Mouse (Mus musculus) midbrain, embryonic 13.5 days (tissue): ENCODE results near the gene Ica1. TPM values are rescaled to one million over a fixed set of nuclear protein-coding genes. Genes with fewer than 3 reads are reported as not detected.

Experiments
- ATAC-seq: fragments of 200-750 bp; cut with Nextera tagmentation; 2 replicates; pipeline ENCODE4 v1.8.0; 2017; ENCODE audit warnings: mild to moderate bottlenecking, moderate TSS enrichment, moderate library complexity
- H3K27ac ChIP-seq: fragments of 300-500 bp; sonication (generic); 2 replicates; pipeline ENCODE4 v1.5.1; 2015; ENCODE audit warnings: inconsistent platforms, mild to moderate bottlenecking, moderate library complexity
- H3K27me3 ChIP-seq: fragments of 300-500 bp; sonication (generic); 2 replicates; pipeline ENCODE4 v1.6.1; 2015; ENCODE audit warnings: mild to moderate bottlenecking, inconsistent platforms
- H3K36me3 ChIP-seq: fragments of 300-500 bp; sonication (generic); 2 replicates; pipeline ENCODE4 v1.6.1; 2015; ENCODE audit warnings: mild to moderate bottlenecking, inconsistent platforms
- H3K4me1 ChIP-seq: fragments of 300-500 bp; sonication (generic); replicated peaks from 2 replicates; pipeline ENCODE4 v1.6.1; 2015; ENCODE audit warnings: inconsistent platforms
- H3K4me2 ChIP-seq: fragments of 300-500 bp; sonication (generic); replicated peaks from 2 replicates; pipeline ENCODE4 v1.6.1; 2015; ENCODE audit warnings: moderate library complexity, mild to moderate bottlenecking, inconsistent platforms
- H3K4me3 ChIP-seq: fragments of 300-500 bp; sonication (generic); replicated peaks from 2 replicates; pipeline ENCODE4 v1.5.1; 2015; ENCODE audit warnings: mild to moderate bottlenecking, inconsistent platforms
- H3K9ac ChIP-seq: fragments of 300-500 bp; sonication (generic); replicated peaks from 2 replicates; pipeline ENCODE4 v1.6.1; 2015; ENCODE audit warnings: mild to moderate bottlenecking, inconsistent platforms
- H3K9me3 ChIP-seq: fragments of 300-500 bp; sonication (generic); 2 replicates; pipeline ENCODE4 v1.6.1; 2016; ENCODE audit warnings: mild to moderate bottlenecking, inconsistent platforms
- WGBS: fragments of 180-500 bp; shearing (Covaris S2); methylation state at CpG from one replicate; pipeline ENCODE4 v1.1.7; 2015; 5-methylcytosine and 5-hydroxymethylcytosine counted together
- polyA plus RNA-seq: library from polyadenylated mRNA; unstranded; fragments of >200 nt; fragmentation: Nextera tagmentation; extraction: Ambion mirVana; gene quantifications from 2 replicates; pipeline ENCODE4 v1.2.1, GENCODE M21; 2015

Ica1 gene
- polyA plus RNA-seq, 1 experiment from 2014 or later: 36.9 TPM

DNA sequence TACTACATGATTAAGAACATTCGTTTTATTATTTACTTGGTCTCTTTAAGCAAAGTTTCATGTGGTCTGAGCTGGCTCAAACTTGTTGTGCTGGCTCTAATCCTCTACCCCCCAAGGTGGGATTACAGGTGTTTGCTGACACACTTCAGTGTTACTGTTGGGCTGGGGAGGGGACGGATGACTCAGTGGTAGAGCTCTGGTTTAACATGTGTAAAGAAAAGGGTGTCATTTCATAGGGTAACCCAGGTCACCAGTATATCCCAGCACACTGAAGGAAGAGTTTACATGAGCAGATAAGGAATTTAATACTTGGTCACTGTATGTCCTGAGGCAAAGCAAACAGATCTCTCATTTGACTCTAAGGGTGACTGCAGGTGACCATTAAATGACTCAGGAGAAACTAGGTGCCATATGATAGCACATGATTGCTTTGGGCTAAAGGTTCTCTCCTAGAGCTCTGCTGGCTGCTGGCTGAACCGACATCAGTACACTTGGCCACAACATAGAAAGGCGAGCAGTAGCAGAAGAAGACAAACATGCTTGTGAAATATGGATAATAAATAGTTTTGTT lies 128.9 kb downstream of the Ica1 start:
- Histone ChIP-seq H3K27me3 (no peaks in the 10 kb centered on the region), H3K4me2 (no peak overlapping the region), H3K9me3 (no peaks in the 10 kb centered on the region), H3K4me3 (no peak overlapping the region), H3K4me1 (peaks cover 9% of the 10 kb centered on the region; the same call in 1 of the 2 replicates), H3K9ac (no peak overlapping the region), H3K27ac (no peak overlapping the region), H3K36me3 (no peaks in the 10 kb centered on the region)
- 64% methylated on average over 4 of the region's 4 CpGs for WGBS
- ATAC-seq: no peak

GRCm38 (mm10) chr6:8648185-8648901 lies 129.9 kb downstream of the Ica1 start:
- Histone ChIP-seq H3K4me2 (no peak overlapping the region), H3K27me3 (no peaks in the 10 kb centered on the region), H3K4me1 (peaks cover 9% of the 10 kb centered on the region; the same call in 1 of the 2 replicates), H3K27ac (no peak overlapping the region), H3K36me3 (no peaks in the 10 kb centered on the region), H3K4me3 (no peak overlapping the region), H3K9me3 (no peaks in the 10 kb centered on the region), H3K9ac (no peak overlapping the region)
- 80% methylated on average over 10 of the region's 10 CpGs for WGBS
- ATAC-seq: no peak

- no peak overlapping the region for H3K4me3 ChIP-seq
- H3K36me3 ChIP-seq: no peaks in the 10 kb centered on the region
- no peaks in the 10 kb centered on the region for H3K27me3 ChIP-seq
- H3K4me1 ChIP-seq: peaks cover 9% of the 10 kb centered on the region; the same call in 1 of the 2 replicates
- no peaks in the 10 kb centered on the region for H3K9me3 ChIP-seq
- H3K4me2 ChIP-seq: no peak overlapping the region
- ATAC-seq: no peak
- no peak overlapping the region for H3K9ac ChIP-seq
- no peak overlapping the region for H3K27ac ChIP-seq
- WGBS: 90% methylated on average over 7 of the region's 7 CpGs
Observed at GRCm38 (mm10) chr6:8647513-8648184, 130.6 kb downstream of the Ica1 start.

GRCm38 (mm10) chr6:8645708-8646107 lies 132.6 kb downstream of the Ica1 start:
- H3K9ac ChIP-seq: no peak overlapping the region
- no peaks in the 10 kb centered on the region for H3K36me3 ChIP-seq
- no peak overlapping the region for H3K27ac ChIP-seq
- peaks cover 9% of the 10 kb centered on the region for H3K4me1 ChIP-seq
- no peaks in the 10 kb centered on the region for H3K9me3 ChIP-seq
- no peak overlapping the region for H3K4me3 ChIP-seq
- no peak overlapping the region for H3K4me2 ChIP-seq
- peak; percentile 64; the same call in 1 of the 2 replicates for ATAC-seq
- WGBS: 44% methylated on average over 2 of the region's 2 CpGs
- no peaks in the 10 kb centered on the region for H3K27me3 ChIP-seq

GRCm38 (mm10) chr6:8644703-8645102 lies 133.6 kb downstream of the Ica1 start:
- H3K27me3 ChIP-seq: no peaks in the 10 kb centered on the region
- H3K4me1 ChIP-seq: peaks cover 9% of the 10 kb centered on the region
- no peak overlapping the region for H3K4me3 ChIP-seq
- no peak overlapping the region for H3K4me2 ChIP-seq
- no peaks in the 10 kb centered on the region for H3K9me3 ChIP-seq
- ATAC-seq: no peak
- no peaks in the 10 kb centered on the region for H3K36me3 ChIP-seq
- H3K9ac ChIP-seq: no peak overlapping the region
- WGBS: 83% methylated on average over 10 of the region's 10 CpGs
- no peak overlapping the region for H3K27ac ChIP-seq

DNA sequence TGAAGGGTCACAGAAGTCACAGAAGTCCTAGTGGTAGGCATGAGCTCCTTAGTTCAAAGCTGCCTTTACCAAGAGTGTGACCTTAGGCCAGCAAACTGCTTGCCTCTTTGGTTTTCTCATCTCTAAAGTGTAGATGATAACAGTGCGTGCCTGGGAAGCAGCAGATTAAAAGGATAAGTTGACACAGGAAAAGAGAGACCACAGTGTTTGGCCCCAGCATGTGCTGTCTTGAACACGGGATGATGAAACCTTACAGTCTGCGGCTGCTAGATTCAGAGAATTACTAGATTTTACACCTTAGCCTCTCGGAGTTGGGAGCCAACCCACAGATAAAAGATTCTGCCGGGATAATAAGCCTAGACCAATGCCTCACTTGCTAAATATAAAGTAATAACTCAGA lies 137.4 kb downstream of the Ica1 start:
- ATAC-seq: no peak
- WGBS: 88% methylated on average over 5 of the region's 5 CpGs
- H3K27ac ChIP-seq: no peak overlapping the region
- no peaks in the 10 kb centered on the region for H3K36me3 ChIP-seq
- no peak overlapping the region for H3K9ac ChIP-seq
- no peak overlapping the region for H3K4me3 ChIP-seq
- H3K4me2 ChIP-seq: no peak overlapping the region
- H3K4me1 ChIP-seq: peaks cover 9% of the 10 kb centered on the region
- H3K27me3 ChIP-seq: no peaks in the 10 kb centered on the region
- no peaks in the 10 kb centered on the region for H3K9me3 ChIP-seq

GRCm38 (mm10) chr6:8639526-8639925 lies 138.8 kb downstream of the Ica1 start:
- H3K27me3 ChIP-seq: no peaks in the 10 kb centered on the region
- no peak overlapping the region for H3K27ac ChIP-seq
- no peaks in the 10 kb centered on the region for H3K36me3 ChIP-seq
- WGBS: 85% methylated on average over 2 of the region's 2 CpGs
- no peak overlapping the region for H3K4me3 ChIP-seq
- ATAC-seq: no peak
- no peak overlapping the region for H3K4me2 ChIP-seq
- H3K4me1 ChIP-seq: no peaks in the 10 kb centered on the region; the same call in 1 of the 2 replicates
- no peaks in the 10 kb centered on the region for H3K9me3 ChIP-seq
- H3K9ac ChIP-seq: no peak overlapping the region

DNA sequence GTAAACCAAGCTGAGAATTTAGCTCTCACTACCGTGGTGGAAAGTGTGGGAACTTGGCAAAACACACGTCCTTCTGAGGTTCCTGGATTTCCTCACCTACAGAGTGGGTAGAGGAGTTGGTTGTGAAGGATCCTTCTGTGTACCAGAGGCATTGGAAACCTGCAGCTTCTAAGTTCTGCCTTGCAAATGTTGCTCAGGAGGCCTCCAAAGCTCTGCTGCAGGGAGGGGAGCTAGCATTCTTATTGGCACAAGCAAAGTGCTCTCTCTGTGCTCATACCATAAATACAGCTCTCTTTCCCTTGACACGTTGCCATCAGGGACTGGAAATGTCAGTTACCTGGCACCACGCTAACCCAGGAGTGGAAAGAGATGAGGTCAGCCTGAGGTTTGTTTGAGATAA lies 139.4 kb downstream of the Ica1 start:
- no peak overlapping the region for H3K4me3 ChIP-seq
- no peak overlapping the region for H3K27ac ChIP-seq
- ATAC-seq: no peak
- 86% methylated on average over 4 of the region's 4 CpGs for WGBS
- no peaks in the 10 kb centered on the region for H3K36me3 ChIP-seq
- no peaks in the 10 kb centered on the region for H3K27me3 ChIP-seq
- H3K4me2 ChIP-seq: no peak overlapping the region
- no peak overlapping the region for H3K9ac ChIP-seq
- no peaks in the 10 kb centered on the region for H3K9me3 ChIP-seq
- H3K4me1 ChIP-seq: no peaks in the 10 kb centered on the region; the same call in 1 of the 2 replicates

GRCm38 (mm10) chr6:8638122-8638521 lies 140.2 kb downstream of the Ica1 start:
- no peaks in the 10 kb centered on the region for H3K27me3 ChIP-seq
- H3K4me2 ChIP-seq: no peak overlapping the region
- no peaks in the 10 kb centered on the region for H3K36me3 ChIP-seq
- no peak for ATAC-seq
- H3K9me3 ChIP-seq: no peaks in the 10 kb centered on the region
- H3K9ac ChIP-seq: no peak overlapping the region
- no peak overlapping the region for H3K27ac ChIP-seq
- no peaks in the 10 kb centered on the region; the same call in 1 of the 2 replicates for H3K4me1 ChIP-seq
- WGBS: 84% methylated on average over 4 of the region's 4 CpGs
- no peak overlapping the region for H3K4me3 ChIP-seq

- Histone ChIP-seq H3K27me3 (no peaks in the 10 kb centered on the region), H3K9ac (no peak overlapping the region), H3K9me3 (no peaks in the 10 kb centered on the region), H3K4me2 (no peak overlapping the region), H3K4me3 (no peak overlapping the region), H3K4me1 (no peaks in the 10 kb centered on the region), H3K36me3 (no peaks in the 10 kb centered on the region), H3K27ac (no peak overlapping the region)
- ATAC-seq: no peak
- 94% methylated on average over 4 of the region's 4 CpGs for WGBS
Observed at GRCm38 (mm10) chr6:8632701-8633100, 145.6 kb downstream of the Ica1 start.

DNA sequence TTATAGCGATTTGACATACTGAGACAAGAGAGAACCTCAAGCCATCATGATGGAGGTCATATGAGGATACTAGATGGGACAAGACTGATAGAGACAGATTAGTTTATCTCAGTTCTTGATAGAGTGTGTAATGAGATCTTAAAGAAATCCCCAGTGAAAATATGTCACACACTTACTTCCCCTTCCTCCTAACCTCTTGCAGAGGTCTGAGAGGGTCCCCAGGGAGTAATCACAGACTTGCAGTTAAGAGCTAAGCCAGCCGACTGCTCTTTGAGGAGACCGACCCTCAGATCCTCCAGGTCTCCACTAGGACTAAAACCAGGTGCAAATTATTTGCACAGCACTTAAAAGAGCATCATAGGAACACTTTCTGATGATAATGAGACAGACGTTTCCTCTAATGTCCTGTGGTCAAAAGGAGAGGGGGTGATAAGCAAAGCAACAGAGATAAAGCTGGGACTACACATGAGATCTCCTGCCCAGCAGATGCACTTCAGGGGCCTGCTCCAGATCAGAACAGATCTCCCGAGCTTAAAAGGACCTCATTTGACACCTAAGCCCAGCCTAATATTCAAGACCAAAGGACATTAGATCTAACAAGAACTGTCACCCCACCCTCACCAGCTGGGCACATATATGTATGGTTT lies 146.2 kb downstream of the Ica1 start:
- H3K27me3 ChIP-seq: no peaks in the 10 kb centered on the region
- ATAC-seq: no peak
- no peaks in the 10 kb centered on the region for H3K4me1 ChIP-seq
- no peaks in the 10 kb centered on the region for H3K36me3 ChIP-seq
- H3K4me2 ChIP-seq: no peak overlapping the region
- no peak overlapping the region for H3K27ac ChIP-seq
- no peak overlapping the region for H3K4me3 ChIP-seq
- H3K9ac ChIP-seq: no peak overlapping the region
- H3K9me3 ChIP-seq: no peaks in the 10 kb centered on the region
- WGBS: 75% methylated on average over 5 of the region's 5 CpGs

- no peak for ATAC-seq
- WGBS: 80% methylated on average over 8 of the region's 8 CpGs
- Histone ChIP-seq H3K4me1 (no peaks in the 10 kb centered on the region), H3K36me3 (no peaks in the 10 kb centered on the region), H3K9me3 (no peaks in the 10 kb centered on the region), H3K27me3 (no peaks in the 10 kb centered on the region), H3K27ac (no peak overlapping the region), H3K4me3 (no peak overlapping the region), H3K4me2 (no peak overlapping the region), H3K9ac (no peak overlapping the region)
Observed at GRCm38 (mm10) chr6:8631362-8631761, 146.9 kb downstream of the Ica1 start.
